Mouse (Mus musculus) thymus, adult 2 months (tissue): ENCODE measurements around the gene Ephb2.

Source experiments
- CTCF ChIP-seq: fragments of 200-500 bp; IDR thresholded peaks from 2 replicates; pipeline ENCODE4 v1.5.1; 2012; ENCODE audit warnings: mild to moderate bottlenecking, control low read depth, low read length, moderate library complexity, borderline replicate concordance; ENCODE audit not compliant: control insufficient read depth, poor library complexity, insufficient read depth; ENCODE audit errors: extremely low read depth
- POLR2A ChIP-seq: fragments of 200-500 bp; IDR thresholded peaks from 2 replicates; pipeline ENCODE4 v1.6.1; 2012; ENCODE audit warnings: mild to moderate bottlenecking, low read length, control low read depth, moderate library complexity; ENCODE audit not compliant: control insufficient read depth, poor library complexity, insufficient read depth; ENCODE audit errors: extremely low read depth

DNA sequence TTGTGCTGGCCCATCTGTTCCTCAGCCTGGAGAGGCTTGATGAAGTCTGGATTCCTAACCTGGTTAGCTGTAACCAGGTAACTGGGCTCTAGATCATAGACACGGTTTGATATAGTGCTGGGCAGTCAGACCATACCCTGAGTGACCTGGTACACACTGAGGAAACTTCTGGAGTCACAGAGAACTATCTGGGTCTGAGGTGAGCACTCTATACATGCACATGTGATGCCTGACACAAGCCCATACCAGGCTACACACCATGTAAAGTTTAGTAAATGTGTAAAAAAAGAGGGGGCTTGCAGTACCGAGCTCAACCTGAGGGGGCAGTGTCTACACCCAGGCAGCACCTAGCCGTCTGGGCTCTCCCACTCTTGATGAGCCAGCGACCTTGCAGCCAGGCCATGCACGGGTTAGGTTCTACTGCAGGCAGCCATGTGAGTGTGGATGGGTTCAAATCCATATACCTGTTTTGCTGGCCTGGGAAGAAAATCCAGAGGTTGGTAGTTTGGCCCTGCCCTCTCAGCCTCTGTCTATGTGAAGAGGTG is 139.3 kb downstream of the Ephb2 start:
- TF ChIP-seq CTCF = peak; percentile 85
- no peak for TF ChIP-seq POLR2A
